Mouse (Mus musculus): Measurements from ENCODE around the gene Mfsd4b3.

The Mfsd4b3 gene

GRCm38 (mm10) chr10:39912616-39913015, 47.3 kb downstream of the Mfsd4b3 start:
- DNase-seq = no peak

GRCm38 (mm10) chr10:39908768-39909441, 51.0 kb downstream of the Mfsd4b3 start:
- no peak for DNase-seq

GRCm38 (mm10) chr10:39906799-39907658, 52.9 kb downstream of the Mfsd4b3 start:
- DNase-seq = no peak

GRCm38 (mm10) chr10:39904191-39904590, 55.8 kb downstream of the Mfsd4b3 start:
- DNase-seq = no peak

GRCm38 (mm10) chr10:39898874-39899371, 61.0 kb downstream of the Mfsd4b3 start, which contains the start of gene Mfsd4b4:
Mfsd4b4 (minus strand) TSS chr10:39899238.
- DNase-seq = peak; percentile 86

All from thymus, postnatal 4 days (tissue).